8 mouse cellular contexts compared by ENCODE assay signal in the genomic region with DNA sequence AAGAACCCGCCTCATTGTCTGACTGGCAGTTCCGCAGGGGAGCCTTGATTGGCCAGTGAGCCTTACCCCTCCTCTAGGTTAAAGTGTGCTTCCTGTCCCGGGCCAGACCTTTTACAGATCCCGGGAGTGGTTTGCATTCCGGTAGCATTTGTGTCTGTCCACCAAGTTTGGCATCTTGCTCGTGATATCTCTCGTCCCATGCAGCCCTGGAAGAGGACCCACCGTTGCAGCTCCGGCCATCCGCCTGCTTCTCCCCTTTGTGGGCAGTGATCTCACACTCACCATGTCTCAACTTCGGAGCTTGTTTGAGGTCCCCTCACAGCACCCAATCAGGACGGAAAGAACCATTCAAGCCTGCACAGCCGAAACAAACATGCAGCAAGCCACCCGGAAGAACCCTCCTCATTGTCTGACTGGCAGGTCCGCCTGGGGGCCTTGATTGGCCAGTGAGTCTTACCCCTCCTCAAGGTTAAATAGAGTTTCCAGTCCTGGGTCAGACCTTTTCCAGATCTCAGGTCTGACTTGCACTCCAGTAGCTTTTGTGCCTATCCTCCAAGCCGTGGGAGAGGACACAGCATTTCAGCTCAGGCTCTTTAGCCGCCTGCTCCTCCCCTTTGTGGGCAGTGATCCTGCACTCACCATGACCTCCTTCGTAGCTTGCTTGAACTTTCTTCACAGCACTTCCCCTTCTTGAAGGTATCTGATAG. TPM values are rescaled to one million over a fixed set of nuclear protein-coding genes. Genes with fewer than 3 reads are reported as not detected.
DNase-seq lines count a peak whose midpoint lies in the region; ATAC-seq and TF ChIP-seq lines count a peak whose summit lies in the region.

A gene (minus strand): TSS at position 380 of the 707 bp plus-strand sequence.

- TF ChIP-seq POLR2A in testis, adult 2 months (IDR thresholded peaks at IDR 0.05; ENCODE audit: control insufficient read depth, low read depth, low read length) = peak; percentile 11; the same call in 1 of the 2 replicates

- DNase-seq in c-Kit-positive CD71-positive TER-119-positive erythroid progenitor cells, embryonic 14.5 days (ENCODE audit: low spot score) = peak; percentile 78
- DNase-seq in heart, postnatal 0 days (ENCODE audit: low spot score) = peak; percentile 92
- DNase-seq in kidney, postnatal 4 days = peak; percentile 85 to 90

- H3K27ac ChIP-seq in forebrain, embryonic 12.5 days = peak within 1 kb of the TSS; percentile 93
- H3K27ac ChIP-seq in heart, postnatal 0 days (ENCODE audit: low read depth) = peak within 1 kb of the TSS; percentile 99
- peak within 1 kb of the TSS; percentile 95 for H3K27ac ChIP-seq in liver, embryonic 16.5 days (ENCODE audit: low read length)
- H3K27ac ChIP-seq in neural tube, embryonic 13.5 days (replicated peaks) = peak within 1 kb of the TSS; percentile 88
- peak within 1 kb of the TSS; percentile 73 for H3K27ac ChIP-seq in testis, adult 2 months (ENCODE audit: control insufficient read depth, insufficient read depth, low read depth, low read length)

- H3K4me1 ChIP-seq in E14TG2a.4 (replicated peaks; ENCODE audit: low read depth, low read length) = peaks cover 13% of the 10 kb centered on the region
- H3K4me1 ChIP-seq in forebrain, embryonic 12.5 days = peaks cover 13% of the 10 kb centered on the region
- H3K4me1 ChIP-seq in heart, postnatal 0 days (ENCODE audit: control insufficient read depth, insufficient read depth) = peaks cover 8% of the 10 kb centered on the region
- H3K4me1 ChIP-seq in liver, embryonic 16.5 days (ENCODE audit: control insufficient read depth, low read depth, low read length) = peaks cover 2% of the 10 kb centered on the region; the same call in 1 of the 2 replicates
- H3K4me1 ChIP-seq in neural tube, embryonic 13.5 days (replicated peaks) = peaks cover 19% of the 10 kb centered on the region
- H3K4me1 ChIP-seq in testis, adult 2 months (ENCODE audit: control insufficient read depth, insufficient read depth, low read length) = peaks cover 4% of the 10 kb centered on the region

- TF ChIP-seq EP300 in heart, postnatal 0 days (IDR thresholded peaks at IDR 0.05; ENCODE audit: low read depth) = no peak

- H3K9ac ChIP-seq in forebrain, embryonic 12.5 days = peak within 1 kb of the TSS; percentile 69
- H3K9ac ChIP-seq in heart, postnatal 0 days (replicated peaks; ENCODE audit: low read depth, low read length) = peak within 1 kb of the TSS; percentile 73
- H3K9ac ChIP-seq in liver, embryonic 16.5 days (ENCODE audit: low read depth, low read length) = peak within 1 kb of the TSS; percentile 61
- H3K9ac ChIP-seq in neural tube, embryonic 13.5 days = peak within 1 kb of the TSS; percentile 71

- WGBS in forebrain, embryonic 12.5 days = 2% methylated on average over 18 of the region's 18 CpGs
- 2% methylated on average over 18 of the region's 18 CpGs for WGBS in heart, postnatal 0 days
- WGBS in liver, embryonic 16.5 days (ENCODE audit: insufficient replicate concordance) = under 1% methylated on average over 18 of the region's 18 CpGs
- WGBS in neural tube, embryonic 13.5 days = 2% methylated on average over 18 of the region's 18 CpGs

- H3K9me3 ChIP-seq in E14TG2a.4 (ENCODE audit: low read length) = no peaks in the 10 kb centered on the region
- H3K9me3 ChIP-seq in forebrain, embryonic 12.5 days = no peaks in the 10 kb centered on the region
- H3K9me3 ChIP-seq in heart, postnatal 0 days (replicated peaks; ENCODE audit: control insufficient read depth, low read length) = no peaks in the 10 kb centered on the region
- H3K9me3 ChIP-seq in liver, embryonic 16.5 days (replicated peaks; ENCODE audit: control insufficient read depth, low read length) = no peaks in the 10 kb centered on the region
- no peaks in the 10 kb centered on the region for H3K9me3 ChIP-seq in neural tube, embryonic 13.5 days

- peak within 1 kb of the TSS; percentile 87 for H3K4me3 ChIP-seq in E14TG2a.4 (replicated peaks; ENCODE audit: low read length)
- peak within 1 kb of the TSS; percentile 61 for H3K4me3 ChIP-seq in forebrain, embryonic 12.5 days (replicated peaks)
- peak within 1 kb of the TSS; percentile 61 for H3K4me3 ChIP-seq in heart, postnatal 0 days (ENCODE audit: low read depth, low read length)
- H3K4me3 ChIP-seq in liver, embryonic 16.5 days (ENCODE audit: low read depth, low read length) = peak within 1 kb of the TSS; percentile 75
- peak within 1 kb of the TSS; percentile 54 for H3K4me3 ChIP-seq in neural tube, embryonic 13.5 days
- H3K4me3 ChIP-seq in testis, adult 2 months (ENCODE audit: control insufficient read depth, low read depth, low read length) = peak within 1 kb of the TSS; percentile 65

- peak; percentile 99 for ATAC-seq in forebrain, embryonic 12.5 days (ENCODE audit: low FRiP score)
- peak; percentile 98 for ATAC-seq in heart, postnatal 0 days (ENCODE audit: insufficient read depth, low read depth)
- peak; percentile 97 for ATAC-seq in liver, embryonic 16.5 days (ENCODE audit: low read depth)
- ATAC-seq in neural tube, embryonic 13.5 days (ENCODE audit: low read depth) = peak; percentile 100

- no peaks in the 10 kb centered on the region for H3K27me3 ChIP-seq in E14TG2a.4 (ENCODE audit: insufficient read depth, low read length)
- no peaks in the 10 kb centered on the region for H3K27me3 ChIP-seq in forebrain, embryonic 12.5 days
- no peaks in the 10 kb centered on the region for H3K27me3 ChIP-seq in heart, postnatal 0 days (ENCODE audit: control insufficient read depth, insufficient read depth, low read length)
- no peaks in the 10 kb centered on the region for H3K27me3 ChIP-seq in liver, embryonic 16.5 days (ENCODE audit: control insufficient read depth, insufficient read depth, low read depth, low read length)
- H3K27me3 ChIP-seq in neural tube, embryonic 13.5 days = no peaks in the 10 kb centered on the region
- H3K27me3 ChIP-seq in testis, adult 2 months (ENCODE audit: control insufficient read depth, insufficient read depth, low read length) = no peaks in the 10 kb centered on the region

- no peaks in the 10 kb centered on the region for H3K36me3 ChIP-seq in E14TG2a.4 (ENCODE audit: insufficient read depth, low read length)
- no peaks in the 10 kb centered on the region for H3K36me3 ChIP-seq in forebrain, embryonic 12.5 days (replicated peaks)
- no peaks in the 10 kb centered on the region for H3K36me3 ChIP-seq in heart, postnatal 0 days (replicated peaks; ENCODE audit: control insufficient read depth, insufficient read depth, low read length)
- no peaks in the 10 kb centered on the region for H3K36me3 ChIP-seq in liver, embryonic 16.5 days (ENCODE audit: control insufficient read depth, insufficient read depth)
- H3K36me3 ChIP-seq in neural tube, embryonic 13.5 days = no peaks in the 10 kb centered on the region
- H3K36me3 ChIP-seq in testis, adult 2 months (ENCODE audit: control insufficient read depth, insufficient read depth, low read length) = no peaks in the 10 kb centered on the region

- H3K4me2 ChIP-seq in forebrain, embryonic 12.5 days = peak within 1 kb of the TSS; percentile 66
- peak within 1 kb of the TSS; percentile 70 for H3K4me2 ChIP-seq in heart, postnatal 0 days (ENCODE audit: low read depth, low read length)
- H3K4me2 ChIP-seq in liver, embryonic 16.5 days (ENCODE audit: low read depth, low read length) = peak within 1 kb of the TSS; percentile 56
- H3K4me2 ChIP-seq in neural tube, embryonic 13.5 days = peak within 1 kb of the TSS; percentile 67

- TF ChIP-seq CTCF in E14TG2a.4 (conservative IDR thresholded peaks at IDR 0.05; ENCODE audit: low read length) = no peak
- no peak for TF ChIP-seq CTCF in heart, postnatal 0 days (IDR thresholded peaks at IDR 0.05; ENCODE audit: low read depth)
- TF ChIP-seq CTCF in testis, adult 2 months (IDR thresholded peaks at IDR 0.05; ENCODE audit: control insufficient read depth, insufficient read depth, insufficient replicate concordance, low read depth, low read length) = no peak

RNA-seq across cellular contexts. Expression of the gene that starts here (rescaled TPM):
- polyA plus RNA-seq in forebrain, embryonic 12.5 days (2016; fragmentation: Nextera tagmentation; extraction: Ambion mirVana) = 25.5 and 27.1 TPM in 2 replicates
- total RNA-seq in heart, postnatal 0 days (2014; rRNA removed; ENCODE audit: low replicate concordance) = 4.3 and 16.9 TPM in 2 replicates
- 20.7 and 23.5 TPM in 2 replicates for polyA plus RNA-seq in heart, postnatal 0 days (2015; fragmentation: Nextera tagmentation; extraction: Ambion mirVana)
- 6.1 and 7.1 TPM in 2 replicates for polyA plus RNA-seq in liver, embryonic 16.5 days (2015; fragmentation: Nextera tagmentation; extraction: Ambion mirVana)
- 24.8 and 27.8 TPM in 2 replicates for polyA plus RNA-seq in neural tube, embryonic 13.5 days (2015; fragmentation: Nextera tagmentation; extraction: Ambion mirVana)
- 0.61 and 2.0 TPM in 2 replicates for polyA plus RNA-seq in testis, adult 2 months (2012; rRNA removed)

Comparison
In these comparisons a context has a peak if more than half of its experiments do, and no peak if none do; other contexts are left out.
1. Peak in every context shown above with its lines: DNase-seq, ATAC-seq, H3K4me3 ChIP-seq and H3K27ac ChIP-seq.